Mouse (Mus musculus): ENCODE data around the gene Kptn. TPM values are rescaled to one million over a fixed set of nuclear protein-coding genes. Genes with fewer than 3 reads are reported as not detected.

Kptn gene
- polyA plus RNA-seq, 1 experiment: 10.5 TPM

DNA sequence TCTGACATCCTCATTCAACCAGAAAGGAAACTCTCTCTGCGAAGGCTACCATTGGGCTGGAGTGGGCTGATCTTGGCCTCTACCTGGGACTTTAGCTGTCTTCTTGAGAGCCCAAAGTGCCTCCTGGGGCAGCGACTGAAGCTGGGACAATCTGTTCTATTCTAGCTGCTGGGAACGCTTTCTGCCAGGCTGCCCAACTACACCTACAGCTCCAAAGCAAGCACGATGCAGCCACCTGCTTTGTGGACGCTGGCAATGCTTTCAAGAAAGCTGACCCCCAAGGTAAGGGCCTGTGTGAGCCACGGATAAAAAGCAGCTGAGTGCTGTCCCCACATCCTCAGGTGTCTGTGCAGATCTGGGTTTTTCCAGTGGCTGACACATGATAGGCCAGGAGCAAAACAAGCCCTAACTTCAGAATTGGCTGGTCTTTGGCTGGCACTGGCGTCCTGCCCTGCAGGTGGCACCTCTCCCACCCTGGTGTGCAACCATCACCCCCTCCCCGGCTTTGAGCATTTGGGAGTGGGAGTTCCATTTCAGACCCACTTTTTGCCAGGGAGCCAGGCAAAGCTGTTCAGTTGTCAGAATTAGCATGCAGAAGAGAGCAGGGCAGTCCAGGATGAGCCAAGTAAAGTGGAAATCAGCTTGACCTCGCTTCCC is 10.7 kb upstream of the Kptn start:
- 89% methylated on average over 9 of the region's 9 CpGs for WGBS
- H3K4me3 ChIP-seq (replicated peaks; ENCODE audit: control insufficient read depth, low read depth, low read length): no peak overlapping the region
- no peaks in the 10 kb centered on the region; the same call in 1 of the 2 replicates for H3K4me1 ChIP-seq (ENCODE audit: control insufficient read depth, insufficient read depth, low read length)
- TF ChIP-seq POLR2A (IDR thresholded peaks at IDR 0.05; ENCODE audit: borderline replicate concordance, control insufficient read depth, low read depth, low read length) (no peak), CTCF (IDR thresholded peaks at IDR 0.05; ENCODE audit: control insufficient read depth, insufficient read depth, low read length) (no peak)
- H3K27ac ChIP-seq (ENCODE audit: control insufficient read depth, insufficient read depth, low read depth, low read length, poor library complexity): no peak overlapping the region

DNA sequence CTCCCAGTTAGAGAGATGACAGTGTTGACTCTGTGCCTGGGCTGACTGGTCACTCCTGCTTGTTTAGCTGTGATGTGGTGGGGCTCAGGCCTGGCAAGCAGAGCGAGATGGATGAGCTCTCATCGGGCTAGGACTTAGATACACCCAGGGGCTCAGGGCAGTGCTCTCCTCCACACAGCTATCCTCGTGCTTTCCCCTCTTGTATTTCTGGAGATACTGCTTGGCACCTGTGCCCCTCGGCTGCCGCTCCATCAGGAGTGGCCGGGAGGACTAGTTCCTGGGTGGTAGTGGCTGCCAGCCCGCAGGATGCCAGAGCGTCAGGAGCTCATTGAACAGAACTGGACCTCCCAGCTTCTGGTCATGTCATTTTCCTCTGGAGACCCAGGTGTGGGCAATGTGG is 9.5 kb upstream of the Kptn start:
- no peak overlapping the region for H3K4me3 ChIP-seq (replicated peaks; ENCODE audit: control insufficient read depth, low read depth, low read length)
- no peak for TF ChIP-seq POLR2A (IDR thresholded peaks at IDR 0.05; ENCODE audit: borderline replicate concordance, control insufficient read depth, low read depth, low read length)
- no peak for TF ChIP-seq CTCF (IDR thresholded peaks at IDR 0.05; ENCODE audit: control insufficient read depth, insufficient read depth, low read length)
- H3K27ac ChIP-seq (ENCODE audit: control insufficient read depth, insufficient read depth, low read depth, low read length, poor library complexity): no peak overlapping the region
- H3K4me1 ChIP-seq (ENCODE audit: control insufficient read depth, insufficient read depth, low read length): no peaks in the 10 kb centered on the region
- 96% methylated on average over 8 of the region's 8 CpGs for WGBS

DNA sequence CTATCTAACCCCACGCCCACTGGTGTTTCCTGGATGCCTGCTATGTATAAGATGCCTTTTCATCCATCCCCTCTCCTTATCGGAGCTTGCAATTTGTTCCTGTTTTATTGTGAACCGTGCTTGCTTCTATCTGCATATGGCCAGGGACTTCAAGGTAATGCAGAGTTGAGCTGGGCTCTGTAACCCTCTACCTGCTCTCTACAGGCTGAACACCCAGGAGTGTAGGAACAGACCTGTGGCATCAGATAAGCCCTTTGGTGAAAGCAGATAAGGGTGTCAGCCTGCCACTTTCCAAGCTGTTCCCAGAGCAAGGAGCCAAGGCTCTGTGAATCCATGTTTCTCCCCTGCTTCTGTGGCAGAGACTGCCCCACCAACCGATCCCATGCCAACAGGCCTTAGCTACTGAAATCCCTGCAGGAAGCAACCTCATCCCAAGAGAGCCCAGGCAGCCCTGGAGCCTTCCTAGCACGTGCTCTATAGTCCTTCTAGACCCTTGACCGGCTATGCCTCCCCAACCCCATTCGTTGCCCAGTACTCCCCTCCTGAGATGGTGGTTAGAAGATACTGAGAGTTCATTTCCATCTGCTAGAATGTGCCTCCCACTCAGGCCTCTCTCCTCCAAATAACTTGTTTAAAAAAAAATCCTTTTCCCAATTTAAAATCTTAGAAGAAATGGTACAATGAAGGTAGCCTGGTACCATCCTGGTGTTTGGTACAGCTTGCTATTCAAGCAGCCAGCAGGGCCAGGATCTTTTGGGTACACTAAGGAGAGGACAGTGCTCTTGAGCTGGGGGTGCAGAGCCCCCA is 8.2 kb upstream of the Kptn start:
- no peak for TF ChIP-seq CTCF (IDR thresholded peaks at IDR 0.05; ENCODE audit: control insufficient read depth, insufficient read depth, low read length)
- TF ChIP-seq POLR2A (IDR thresholded peaks at IDR 0.05; ENCODE audit: borderline replicate concordance, control insufficient read depth, low read depth, low read length): no peak
- WGBS: 88% methylated on average over 7 of the region's 7 CpGs
- H3K4me1 ChIP-seq (ENCODE audit: control insufficient read depth, insufficient read depth, low read length): no peaks in the 10 kb centered on the region
- H3K27ac ChIP-seq (ENCODE audit: control insufficient read depth, insufficient read depth, low read depth, low read length, poor library complexity): no peak overlapping the region
- H3K4me3 ChIP-seq (replicated peaks; ENCODE audit: control insufficient read depth, low read depth, low read length): no peak overlapping the region

GRCm38 (mm10) chr7:16116418-16116817 is 3.3 kb upstream of the Kptn start:
- Histone ChIP-seq H3K4me3 (replicated peaks; ENCODE audit: control insufficient read depth, low read depth, low read length) (no peak overlapping the region), H3K27ac (ENCODE audit: control insufficient read depth, insufficient read depth, low read depth, low read length, poor library complexity) (no peak overlapping the region), H3K4me1 (ENCODE audit: control insufficient read depth, insufficient read depth, low read length) (no peaks in the 10 kb centered on the region)
- WGBS: 91% methylated on average over 7 of the region's 7 CpGs
- TF ChIP-seq POLR2A (IDR thresholded peaks at IDR 0.05; ENCODE audit: borderline replicate concordance, control insufficient read depth, low read depth, low read length) (no peak), CTCF (IDR thresholded peaks at IDR 0.05; ENCODE audit: control insufficient read depth, insufficient read depth, low read length) (no peak)

- 83% methylated on average over 3 of the region's 3 CpGs for WGBS
- Histone ChIP-seq H3K4me1 (ENCODE audit: control insufficient read depth, insufficient read depth, low read length) (no peaks in the 10 kb centered on the region), H3K4me3 (replicated peaks; ENCODE audit: control insufficient read depth, low read depth, low read length) (no peak overlapping the region), H3K27ac (ENCODE audit: control insufficient read depth, insufficient read depth, low read depth, low read length, poor library complexity) (no peak overlapping the region)
- TF ChIP-seq CTCF (IDR thresholded peaks at IDR 0.05; ENCODE audit: control insufficient read depth, insufficient read depth, low read length) (no peak), POLR2A (IDR thresholded peaks at IDR 0.05; ENCODE audit: borderline replicate concordance, control insufficient read depth, low read depth, low read length) (no peak)
These were observed 2.6 kb upstream of the Kptn start for GRCm38 (mm10) chr7:16117100-16117499.

DNA sequence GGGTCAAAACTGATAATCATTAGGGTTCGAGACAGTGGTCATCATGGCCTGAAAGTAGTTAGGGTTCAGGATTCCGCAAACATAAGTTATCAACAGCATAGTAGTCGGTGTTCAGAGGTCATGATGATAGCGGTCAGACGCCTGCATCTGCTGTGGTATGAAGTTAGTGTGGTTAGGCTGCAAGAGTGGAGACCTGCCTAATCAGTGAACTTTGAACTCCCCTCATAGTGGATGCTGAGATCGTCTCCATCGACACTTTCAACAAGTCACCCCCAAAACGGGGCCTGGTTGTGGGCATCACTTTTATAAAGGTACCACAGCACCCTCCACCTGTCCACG is 536 bp downstream of the Kptn start:
- Histone ChIP-seq H3K4me1 (ENCODE audit: control insufficient read depth, insufficient read depth, low read length) (no peaks in the 10 kb centered on the region), H3K27ac (ENCODE audit: control insufficient read depth, insufficient read depth, low read depth, low read length, poor library complexity) (no peak overlapping the region), H3K4me3 (replicated peaks; ENCODE audit: control insufficient read depth, low read depth, low read length) (peak overlapping the region; percentile 96)
- TF ChIP-seq CTCF (IDR thresholded peaks at IDR 0.05; ENCODE audit: control insufficient read depth, insufficient read depth, low read length): no peak
- no peak for TF ChIP-seq POLR2A (IDR thresholded peaks at IDR 0.05; ENCODE audit: borderline replicate concordance, control insufficient read depth, low read depth, low read length)
- 57% methylated on average over 9 of the region's 9 CpGs for whole genome bisulfite sequencing

GRCm38 (mm10) chr7:16125829-16126228 is 6.1 kb downstream of the Kptn start:
- Histone ChIP-seq H3K4me3 (replicated peaks; ENCODE audit: control insufficient read depth, low read depth, low read length) (no peak overlapping the region), H3K27ac (ENCODE audit: control insufficient read depth, insufficient read depth, low read depth, low read length, poor library complexity) (no peak overlapping the region), H3K4me1 (ENCODE audit: control insufficient read depth, insufficient read depth, low read length) (no peaks in the 10 kb centered on the region)
- TF ChIP-seq POLR2A (IDR thresholded peaks at IDR 0.05; ENCODE audit: borderline replicate concordance, control insufficient read depth, low read depth, low read length): no peak
- no peak for TF ChIP-seq CTCF (IDR thresholded peaks at IDR 0.05; ENCODE audit: control insufficient read depth, insufficient read depth, low read length)
- 84% methylated on average over 9 of the region's 9 CpGs for WGBS

DNA sequence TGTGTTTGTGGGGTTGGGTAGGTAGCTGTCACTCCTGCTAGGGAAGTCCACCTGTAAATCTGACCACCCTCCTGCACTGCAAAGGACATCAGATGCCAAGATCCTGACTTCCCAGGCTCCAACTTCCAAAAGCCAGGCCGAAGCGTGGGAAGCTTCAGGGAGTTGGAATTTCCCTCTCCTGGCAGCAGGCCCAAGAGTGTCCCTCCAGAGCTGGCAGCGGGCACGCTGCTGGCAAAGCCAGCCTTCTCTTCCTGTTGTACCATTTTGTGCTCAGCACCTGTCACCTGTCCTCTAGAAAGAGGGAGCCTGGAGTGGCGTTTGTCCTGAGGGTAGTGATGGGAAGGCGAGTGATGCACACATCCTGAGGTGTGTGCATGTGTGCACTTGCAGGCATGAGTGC is 8.6 kb downstream of the Kptn start:
- Histone ChIP-seq H3K4me3 (replicated peaks; ENCODE audit: control insufficient read depth, low read depth, low read length) (no peak overlapping the region), H3K27ac (ENCODE audit: control insufficient read depth, insufficient read depth, low read depth, low read length, poor library complexity) (no peak overlapping the region), H3K4me1 (ENCODE audit: control insufficient read depth, insufficient read depth, low read length) (no peaks in the 10 kb centered on the region)
- 75% methylated on average over 6 of the region's 6 CpGs for WGBS
- TF ChIP-seq CTCF (IDR thresholded peaks at IDR 0.05; ENCODE audit: control insufficient read depth, insufficient read depth, low read length) (no peak), POLR2A (IDR thresholded peaks at IDR 0.05; ENCODE audit: borderline replicate concordance, control insufficient read depth, low read depth, low read length) (no peak)
